Mouse (Mus musculus) brain, embryonic 14.5 days (tissue): ENCODE data around the gene Dll1.

Experiments
- CTCF ChIP-seq: fragments of 200-500 bp; IDR thresholded peaks from 2 replicates; pipeline ENCODE4 v1.5.1; 2012; ENCODE audit warnings: inconsistent platforms, mild to moderate bottlenecking, moderate library complexity, borderline replicate concordance; ENCODE audit not compliant: insufficient read depth, insufficient read length; ENCODE audit errors: extremely low read depth
- POLR2A ChIP-seq: fragments of 200-500 bp; IDR thresholded peaks from 2 replicates; pipeline ENCODE4 v1.6.1; 2012; ENCODE audit warnings: mild to moderate bottlenecking, inconsistent platforms, borderline replicate concordance; ENCODE audit not compliant: poor library complexity, insufficient read depth, insufficient read length, severe bottlenecking; ENCODE audit errors: extremely low read depth

DNA sequence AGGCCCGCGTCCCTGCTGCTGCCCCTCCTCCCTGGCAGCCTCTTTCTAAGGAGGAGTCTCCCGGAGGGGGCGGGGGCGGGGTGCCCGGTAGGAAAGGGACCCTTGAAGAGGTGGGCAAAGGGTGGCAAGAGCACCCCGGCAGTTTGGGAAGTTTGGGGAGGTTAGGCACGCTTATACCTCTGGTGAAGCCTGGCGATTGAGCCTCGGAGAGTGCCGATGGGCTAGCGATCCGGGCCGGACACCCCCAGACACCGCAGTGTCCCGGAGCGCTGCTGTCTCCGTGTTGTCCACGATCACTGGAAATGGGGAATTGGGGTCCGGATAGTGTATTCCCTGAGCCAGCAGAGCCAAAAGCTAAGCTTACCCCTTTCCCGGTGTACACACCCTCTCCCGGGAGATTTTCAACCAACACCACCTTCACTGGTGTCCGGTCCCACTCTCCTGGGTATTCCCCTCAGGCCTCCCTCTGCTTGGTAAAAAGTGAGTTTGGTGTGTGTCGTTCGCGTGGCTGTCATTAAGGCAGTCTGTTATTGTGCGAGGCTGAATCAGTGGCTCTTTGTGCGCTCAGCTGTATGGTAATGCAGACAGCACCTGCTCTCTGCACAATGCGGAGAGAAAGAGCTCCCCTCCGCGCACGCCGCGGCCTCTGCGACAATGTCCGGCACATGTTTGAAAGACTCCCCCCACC lies at the start of gene Dll1:
- TF ChIP-seq CTCF (no peak), POLR2A (peak; percentile 38; the same call in 1 of the 2 replicates)
